Mouse (Mus musculus): ENCODE results near the gene Ptpn20.

The Ptpn20 gene

DNA sequence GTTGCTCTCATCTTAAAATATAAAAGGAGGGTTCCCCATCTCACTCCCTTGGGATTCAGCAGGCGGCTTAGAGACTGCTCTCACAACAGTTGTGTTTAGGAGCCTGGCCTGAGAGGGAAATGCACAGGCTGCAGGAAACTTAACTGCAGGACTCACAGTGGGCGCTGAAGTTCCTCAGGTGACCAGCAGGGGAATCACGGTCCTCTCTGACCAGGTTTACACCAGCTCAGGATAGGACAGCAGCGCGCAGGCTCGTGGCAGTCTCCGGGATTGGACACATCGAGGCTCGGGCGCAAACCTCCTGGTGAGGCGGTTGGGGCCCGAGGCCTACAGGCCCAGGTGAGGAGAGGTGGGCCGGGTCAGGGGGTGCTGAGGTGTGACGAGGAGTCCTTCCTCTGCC, at the start of gene Ptpn20:
Gene Ptpn20 (plus strand): TSS at position 257 of the 400 bp plus-strand sequence.
- no peak for DNase-seq (ENCODE audit: low spot score in 2 of 2)

GRCm38 (mm10) chr14:33539559-33540167, 49.3 kb upstream of the Ptpn20 start:
- no peak for DNase-seq (ENCODE audit: low spot score in 2 of 2)

DNA sequence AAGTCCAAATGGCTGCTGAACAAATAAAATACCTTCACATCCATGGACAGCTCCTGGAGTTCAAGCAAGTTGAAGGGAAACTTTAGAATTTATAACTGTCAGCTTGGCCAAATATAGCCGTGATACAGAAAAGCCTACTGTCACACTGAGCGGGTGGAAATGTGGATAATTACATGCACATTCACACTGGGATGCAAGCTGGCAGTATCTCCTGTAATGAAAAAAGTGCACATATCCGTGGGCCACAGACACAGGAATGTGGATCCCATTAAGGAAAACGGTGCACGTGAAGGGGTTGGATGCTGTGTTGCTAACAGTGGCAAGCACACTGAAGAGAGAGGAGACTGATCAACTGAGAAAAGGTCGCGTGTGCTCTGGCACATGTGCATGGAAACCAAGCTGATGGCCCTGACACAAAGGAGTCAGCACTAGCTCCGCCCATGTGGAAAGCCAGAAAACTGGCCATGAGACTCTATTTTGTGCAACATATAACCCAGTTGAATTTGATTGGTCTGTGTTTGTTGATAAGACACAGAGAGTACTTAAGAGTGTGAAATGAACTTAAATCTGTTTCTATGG, 43.4 kb upstream of the Ptpn20 start:
- peak; percentile 29 to 72 for DNase-seq (ENCODE audit: low spot score in 2 of 2)

DNA sequence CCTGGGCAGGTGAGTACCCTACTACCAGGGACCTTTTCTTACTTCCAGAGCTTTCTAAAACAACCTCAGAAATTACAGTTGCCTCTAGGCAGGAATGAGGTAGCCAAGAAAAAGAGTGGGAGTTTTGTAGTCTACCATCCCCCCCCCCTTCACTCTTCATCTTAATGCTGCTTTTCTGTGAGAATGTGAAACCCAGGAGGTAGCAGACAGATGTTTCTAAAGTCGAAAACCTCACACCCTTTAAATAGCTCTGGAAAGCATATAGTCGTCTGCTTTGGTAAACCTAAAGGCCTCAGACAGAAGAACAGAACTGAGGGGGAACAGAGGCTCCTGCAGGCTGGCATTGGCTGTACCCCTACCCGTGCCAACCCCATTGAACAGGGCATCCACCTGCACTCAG, 40.4 kb upstream of the Ptpn20 start:
- no peak for DNase-seq (ENCODE audit: low spot score in 2 of 2)

DNA sequence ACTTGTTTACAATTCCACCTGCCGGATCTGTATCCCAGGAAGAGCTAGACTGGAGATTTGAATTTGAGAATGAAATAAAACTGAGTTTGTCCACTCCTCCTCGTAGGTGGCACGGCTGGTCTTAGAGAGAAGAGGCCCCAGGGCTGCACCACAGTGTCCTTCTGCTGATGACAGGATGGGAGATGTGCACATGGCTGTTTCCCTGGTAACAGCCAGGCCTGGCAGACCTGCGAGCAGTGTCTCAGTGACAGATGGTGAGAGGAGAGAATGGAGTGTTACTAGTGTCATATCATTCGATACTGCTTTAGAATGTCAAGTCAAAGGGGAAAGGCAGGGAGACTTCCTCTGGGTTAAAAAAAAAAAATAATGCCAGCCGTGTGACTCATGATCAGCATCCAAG, 39.2 kb upstream of the Ptpn20 start:
- DNase-seq (ENCODE audit: low spot score in 2 of 2) = no peak

DNA sequence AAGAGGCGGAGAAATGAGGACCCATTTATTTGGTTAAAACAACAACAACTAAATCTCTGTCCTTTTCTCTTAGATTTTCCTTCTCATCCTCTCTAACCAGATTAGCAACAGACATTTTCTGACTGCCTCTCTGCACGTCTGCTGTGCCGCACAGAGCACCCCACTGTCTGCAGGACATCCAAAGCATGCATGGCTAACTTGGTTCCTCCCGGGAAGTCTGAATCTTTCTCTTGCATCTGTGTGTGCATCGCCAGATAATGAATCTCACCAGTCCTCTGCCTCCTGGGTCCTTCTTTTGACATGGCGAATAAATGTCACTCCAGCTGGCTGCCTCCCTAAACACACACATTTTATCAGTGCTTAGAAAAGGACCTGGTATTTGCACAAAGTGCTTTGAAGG, 18.3 kb upstream of the Ptpn20 start:
- no peak for DNase-seq (ENCODE audit: low spot score in 2 of 2)

DNA sequence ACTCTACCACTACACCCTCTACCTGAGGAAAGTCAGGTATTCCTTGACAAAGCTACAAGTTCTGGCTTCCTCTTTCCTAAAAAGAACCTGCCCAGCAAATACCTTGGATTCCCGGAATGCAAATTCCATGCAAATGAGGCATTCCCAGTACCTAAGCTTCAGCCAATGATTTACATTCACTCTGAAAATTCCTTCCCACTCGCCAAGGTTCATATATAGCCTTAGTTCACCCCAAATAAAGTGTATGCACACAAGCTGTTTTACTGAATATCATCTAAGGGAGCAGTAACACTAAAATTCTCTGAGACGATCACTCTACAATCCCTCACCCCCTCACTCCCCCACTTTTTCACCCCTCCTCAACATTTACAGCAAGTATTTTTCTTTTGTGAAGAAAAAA, 15.4 kb upstream of the Ptpn20 start:
- DNase-seq (ENCODE audit: low spot score in 2 of 2) = no peak

- DNase-seq (ENCODE audit: low spot score in 2 of 2) = peak in 1 of 2 experiments; percentile 61
These were observed 9.1 kb upstream of the Ptpn20 start for GRCm38 (mm10) chr14:33579771-33580484.

GRCm38 (mm10) chr14:33598376-33599130, 9.5 kb downstream of the Ptpn20 start:
- no peak for DNase-seq (ENCODE audit: low spot score in 2 of 2)

- peak; percentile 19 to 39 for DNase-seq (ENCODE audit: low spot score in 2 of 2)
These were observed 18.4 kb downstream of the Ptpn20 start for GRCm38 (mm10) chr14:33607431-33607830.

GRCm38 (mm10) chr14:33625036-33625435, 36.0 kb downstream of the Ptpn20 start:
- DNase-seq (ENCODE audit: low spot score in 2 of 2) = no peak

GRCm38 (mm10) chr14:33632790-33633372, 43.9 kb downstream of the Ptpn20 start:
- DNase-seq (ENCODE audit: low spot score in 2 of 2) = peak; percentile 13 to 41

- no peak for DNase-seq (ENCODE audit: low spot score in 2 of 2)
These were observed 45.3 kb downstream of the Ptpn20 start for GRCm38 (mm10) chr14:33634354-33634753.

GRCm38 (mm10) chr14:33634774-33635173, 45.8 kb downstream of the Ptpn20 start:
- DNase-seq (ENCODE audit: low spot score in 2 of 2) = no peak

DNA sequence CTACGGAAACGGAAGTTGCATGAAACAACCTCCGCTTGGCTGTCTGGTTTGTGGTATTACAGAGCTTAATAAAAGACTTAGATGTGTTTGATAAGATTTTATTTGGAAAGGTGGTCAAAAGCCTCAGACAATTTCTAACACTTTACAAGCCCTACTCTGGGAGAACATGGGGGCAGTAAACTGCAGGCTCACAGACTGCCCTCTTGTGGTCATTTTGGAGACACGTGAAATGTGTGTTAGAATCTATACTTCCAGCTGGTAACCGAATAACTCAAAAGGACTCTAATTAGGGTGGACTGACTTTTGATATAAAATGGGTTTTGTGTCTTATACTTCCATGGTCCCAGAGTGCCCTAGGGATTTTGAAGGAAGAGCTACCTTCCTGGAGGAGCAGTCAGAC, 50.4 kb downstream of the Ptpn20 start:
- peak; percentile 21 to 35 for DNase-seq (ENCODE audit: low spot score in 2 of 2)

DNA sequence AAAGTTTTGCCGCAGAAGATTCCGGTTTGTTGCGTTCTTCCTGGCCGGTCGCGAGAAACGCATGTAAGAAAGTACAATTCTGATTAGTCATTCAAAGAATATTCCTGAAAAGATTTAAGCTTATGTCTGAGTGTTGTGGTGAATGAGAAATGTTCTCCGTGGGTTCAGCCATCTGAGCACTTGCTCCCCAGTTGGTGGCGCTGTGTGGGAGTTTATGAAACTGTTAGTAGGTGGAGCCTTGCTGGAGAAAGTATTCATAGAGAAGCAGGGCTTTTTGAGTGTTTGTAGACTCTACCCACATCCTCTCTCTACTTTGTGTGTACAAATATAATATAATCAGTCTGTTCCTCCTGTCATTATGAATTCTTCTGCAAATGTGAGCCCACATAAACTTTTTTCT, 61.7 kb downstream of the Ptpn20 start:
- DNase-seq (ENCODE audit: low spot score in 2 of 2) = peak in 1 of 2 experiments; percentile 54

DNA sequence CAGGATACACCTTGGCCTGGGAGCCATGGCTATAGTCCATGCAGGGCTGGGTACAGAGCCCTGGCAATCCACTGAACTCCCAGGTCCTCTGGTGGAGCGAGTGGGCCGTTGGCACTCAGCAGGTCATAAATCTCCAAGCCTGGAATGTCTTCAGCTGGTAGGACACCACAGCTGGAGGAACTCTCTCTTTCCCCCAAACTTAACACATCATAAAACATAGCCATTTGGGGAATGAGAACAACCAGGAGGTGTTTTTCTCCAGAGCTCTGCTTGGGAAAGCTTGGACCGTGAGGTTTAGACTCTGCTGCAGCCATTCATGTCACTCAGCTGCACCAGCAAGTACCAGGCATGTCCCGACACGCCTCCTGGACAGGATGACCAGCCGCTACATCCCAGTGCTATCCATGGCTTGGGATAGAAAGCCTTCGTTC, 68.5 kb downstream of the Ptpn20 start:
- DNase-seq (ENCODE audit: low spot score in 2 of 2) = no peak

DNA sequence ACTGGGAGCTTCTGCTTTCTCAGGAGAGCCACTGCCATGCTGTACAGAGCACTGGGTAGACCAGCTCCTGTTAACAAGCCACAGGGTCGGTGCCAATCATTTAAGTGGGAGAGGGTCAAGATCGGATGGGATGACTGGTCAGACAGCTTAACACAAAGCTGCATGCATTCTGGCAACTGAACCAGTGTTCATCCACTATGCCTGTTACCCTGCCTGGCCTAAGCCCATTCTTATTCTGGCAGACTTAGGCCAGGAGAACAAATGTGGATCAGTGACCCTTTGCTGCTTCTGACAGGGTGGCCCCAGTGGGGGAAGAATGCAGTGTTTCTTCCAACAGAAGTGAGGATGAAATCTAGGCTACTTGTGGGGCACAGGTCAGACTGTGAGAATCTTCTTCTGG, 69.3 kb downstream of the Ptpn20 start:
- DNase-seq (ENCODE audit: low spot score in 2 of 2) = no peak

GRCm38 (mm10) chr14:33662080-33662479, 73.1 kb downstream of the Ptpn20 start:
- DNase-seq (ENCODE audit: low spot score in 2 of 2) = no peak

GRCm38 (mm10) chr14:33666301-33666700, 77.3 kb downstream of the Ptpn20 start:
- no peak for DNase-seq (ENCODE audit: low spot score in 2 of 2)

GRCm38 (mm10) chr14:33669891-33670290, 80.9 kb downstream of the Ptpn20 start:
- DNase-seq (ENCODE audit: low spot score in 2 of 2) = no peak

Data from frontal cortex, postnatal 36 days (tissue).